Mouse (Mus musculus): ENCODE results near the gene Gm20388. TPM values are rescaled to one million over a fixed set of nuclear protein-coding genes. Genes with fewer than 3 reads are reported as not detected.

The Gm20388 gene
- polyA plus RNA-seq, 1 experiment from 2014 or later, result 5.5 TPM

- Histone ChIP-seq H3K27me3 (ENCODE audit: poor library complexity, severe bottlenecking) (peaks cover 99% of the 10 kb centered on the region), H3K36me3 (replicated peaks) (no peaks in the 10 kb centered on the region), H3K27ac (peak overlapping the region; percentile 41; the same call in 1 of the 2 replicates), H3K4me3 (no peak overlapping the region), H3K9me3 (no peaks in the 10 kb centered on the region), H3K4me1 (peaks cover 93% of the 10 kb centered on the region)
- WGBS, result 91% methylated on average over 7 of the region's 7 CpGs
- no peak for DNase-seq (ENCODE audit: extremely low spot score, low spot score)
These were observed 613.0 kb downstream of the Gm20388 start for GRCm38 (mm10) chr8:120523641-120524040.

GRCm38 (mm10) chr8:120525135-120525534 is 614.5 kb downstream of the Gm20388 start:
- no peak for DNase-seq (ENCODE audit: extremely low spot score, low spot score)
- Histone ChIP-seq H3K4me1 (peaks cover 93% of the 10 kb centered on the region), H3K36me3 (replicated peaks) (no peaks in the 10 kb centered on the region), H3K27me3 (ENCODE audit: poor library complexity, severe bottlenecking) (peaks cover 93% of the 10 kb centered on the region), H3K4me3 (no peak overlapping the region), H3K27ac (peak overlapping the region; percentile 69; the same call in 1 of the 2 replicates), H3K9me3 (no peaks in the 10 kb centered on the region)
- 70% methylated on average over 1 of the region's 1 CpGs for WGBS

- peaks cover 88% of the 10 kb centered on the region for H3K27me3 ChIP-seq (ENCODE audit: poor library complexity, severe bottlenecking)
- no peak overlapping the region for H3K4me3 ChIP-seq
- H3K36me3 ChIP-seq (replicated peaks), result no peaks in the 10 kb centered on the region
- H3K27ac ChIP-seq, result peak overlapping the region; percentile 69
- no peaks in the 10 kb centered on the region for H3K9me3 ChIP-seq
- no peak for DNase-seq (ENCODE audit: extremely low spot score, low spot score)
- H3K4me1 ChIP-seq, result peaks cover 92% of the 10 kb centered on the region
- WGBS, result 69% methylated on average over 6 of the region's 6 CpGs
These were observed 615.2 kb downstream of the Gm20388 start for GRCm38 (mm10) chr8:120525832-120526231.

- H3K9me3 ChIP-seq, result no peaks in the 10 kb centered on the region
- H3K27me3 ChIP-seq (ENCODE audit: poor library complexity, severe bottlenecking), result peaks cover 88% of the 10 kb centered on the region
- peaks cover 92% of the 10 kb centered on the region for H3K4me1 ChIP-seq
- H3K4me3 ChIP-seq, result no peak overlapping the region
- no peaks in the 10 kb centered on the region for H3K36me3 ChIP-seq (replicated peaks)
- DNase-seq (ENCODE audit: extremely low spot score, low spot score), result no peak
- 39% methylated on average over 4 of the region's 4 CpGs for WGBS
- H3K27ac ChIP-seq, result peak overlapping the region; percentile 40; the same call in 1 of the 2 replicates
These were observed 615.9 kb downstream of the Gm20388 start for GRCm38 (mm10) chr8:120526577-120526976.

GRCm38 (mm10) chr8:120528332-120528731 is 617.7 kb downstream of the Gm20388 start:
- DNase-seq (ENCODE audit: extremely low spot score, low spot score), result no peak
- WGBS, result 23% methylated on average over 3 of the region's 3 CpGs
- Histone ChIP-seq H3K9me3 (no peaks in the 10 kb centered on the region), H3K4me3 (no peak overlapping the region), H3K36me3 (replicated peaks) (no peaks in the 10 kb centered on the region), H3K27ac (peak overlapping the region; percentile 61), H3K4me1 (peaks cover 99% of the 10 kb centered on the region), H3K27me3 (ENCODE audit: poor library complexity, severe bottlenecking) (peaks cover 88% of the 10 kb centered on the region)

- Histone ChIP-seq H3K36me3 (replicated peaks) (no peaks in the 10 kb centered on the region), H3K4me3 (no peak overlapping the region), H3K9me3 (no peaks in the 10 kb centered on the region), H3K27me3 (ENCODE audit: poor library complexity, severe bottlenecking) (peaks cover 88% of the 10 kb centered on the region), H3K27ac (no peak overlapping the region), H3K4me1 (peaks cover 99% of the 10 kb centered on the region)
- no peak for DNase-seq (ENCODE audit: extremely low spot score, low spot score)
- WGBS, result 68% methylated on average over 7 of the region's 7 CpGs
These were observed 618.6 kb downstream of the Gm20388 start for GRCm38 (mm10) chr8:120529226-120529625.

GRCm38 (mm10) chr8:120530954-120531656 is 620.5 kb downstream of the Gm20388 start:
- peaks cover 99% of the 10 kb centered on the region for H3K4me1 ChIP-seq
- peak overlapping the region; percentile 96 for H3K27ac ChIP-seq
- H3K4me3 ChIP-seq, result peak overlapping the region; percentile 43; the same call in 1 of the 2 replicates
- DNase-seq (ENCODE audit: extremely low spot score, low spot score), result no peak
- H3K27me3 ChIP-seq (ENCODE audit: poor library complexity, severe bottlenecking), result peaks cover 88% of the 10 kb centered on the region
- no peaks in the 10 kb centered on the region for H3K36me3 ChIP-seq (replicated peaks)
- no peaks in the 10 kb centered on the region for H3K9me3 ChIP-seq
- 53% methylated on average over 14 of the region's 16 CpGs for WGBS

GRCm38 (mm10) chr8:120531775-120532516 is 621.3 kb downstream of the Gm20388 start:
- WGBS, result 58% methylated on average over 10 of the region's 10 CpGs
- no peak for DNase-seq (ENCODE audit: extremely low spot score, low spot score)

GRCm38 (mm10) chr8:120532517-120533215 is 622.0 kb downstream of the Gm20388 start:
- H3K36me3 ChIP-seq (replicated peaks), result no peaks in the 10 kb centered on the region
- H3K4me1 ChIP-seq, result peaks cover 99% of the 10 kb centered on the region
- peak overlapping the region; percentile 43 for H3K4me3 ChIP-seq
- H3K27ac ChIP-seq, result peak overlapping the region; percentile 96
- 1% methylated on average over 29 of the region's 29 CpGs for WGBS
- peak; percentile 72 for DNase-seq (ENCODE audit: extremely low spot score, low spot score)
- no peaks in the 10 kb centered on the region for H3K9me3 ChIP-seq
- peaks cover 88% of the 10 kb centered on the region for H3K27me3 ChIP-seq (ENCODE audit: poor library complexity, severe bottlenecking)

More at GRCm38 (mm10) chr8:120531775-120532516, 621.3 kb downstream of the Gm20388 start:
- no peaks in the 10 kb centered on the region for H3K9me3 ChIP-seq
- peak overlapping the region; percentile 96 for H3K27ac ChIP-seq
- H3K36me3 ChIP-seq (replicated peaks), result no peaks in the 10 kb centered on the region
- peaks cover 88% of the 10 kb centered on the region for H3K27me3 ChIP-seq (ENCODE audit: poor library complexity, severe bottlenecking)
- peak overlapping the region; percentile 43 for H3K4me3 ChIP-seq
- peaks cover 99% of the 10 kb centered on the region for H3K4me1 ChIP-seq

- Histone ChIP-seq H3K4me3 (peak overlapping the region; percentile 43), H3K4me1 (peaks cover 99% of the 10 kb centered on the region)
- DNase-seq (ENCODE audit: extremely low spot score, low spot score), result no peak
These were observed 622.7 kb downstream of the Gm20388 start for GRCm38 (mm10) chr8:120533380-120533779.

GRCm38 (mm10) chr8:120534080-120534479 is 623.4 kb downstream of the Gm20388 start:
- 26% methylated on average over 8 of the region's 8 CpGs for WGBS
- H3K4me3 ChIP-seq, result peak overlapping the region; percentile 82; the same call in 1 of the 2 replicates

More at GRCm38 (mm10) chr8:120533380-120533779, 622.7 kb downstream of the Gm20388 start:
- WGBS, result 19% methylated on average over 3 of the region's 3 CpGs
- Histone ChIP-seq H3K36me3 (replicated peaks) (no peaks in the 10 kb centered on the region), H3K27me3 (ENCODE audit: poor library complexity, severe bottlenecking) (peaks cover 87% of the 10 kb centered on the region), H3K9me3 (no peaks in the 10 kb centered on the region), H3K27ac (peak overlapping the region; percentile 96)

GRCm38 (mm10) chr8:120534504-120535368 is 624.1 kb downstream of the Gm20388 start:
- Histone ChIP-seq H3K9me3 (no peaks in the 10 kb centered on the region), H3K27ac (peak overlapping the region; percentile 96), H3K4me3 (peak overlapping the region; percentile 82), H3K27me3 (ENCODE audit: poor library complexity, severe bottlenecking) (peaks cover 87% of the 10 kb centered on the region), H3K4me1 (peaks cover 99% of the 10 kb centered on the region), H3K36me3 (replicated peaks) (no peaks in the 10 kb centered on the region)
- 5% methylated on average over 14 of the region's 14 CpGs for WGBS
- peak; percentile 87 for DNase-seq (ENCODE audit: extremely low spot score, low spot score)

More at GRCm38 (mm10) chr8:120534080-120534479, 623.4 kb downstream of the Gm20388 start:
- Histone ChIP-seq H3K36me3 (replicated peaks) (no peaks in the 10 kb centered on the region), H3K9me3 (no peaks in the 10 kb centered on the region), H3K27me3 (ENCODE audit: poor library complexity, severe bottlenecking) (peaks cover 85% of the 10 kb centered on the region), H3K4me1 (peaks cover 99% of the 10 kb centered on the region), H3K27ac (peak overlapping the region; percentile 96)
- DNase-seq (ENCODE audit: extremely low spot score, low spot score), result no peak
